Mouse (Mus musculus) kidney, postnatal 36 days (tissue): Measurements from ENCODE around the gene Ugt1a5.
"Not testable (repeated sequence)": the region's sequence is repeated elsewhere in the genome, so short reads cannot be mapped to it uniquely, and the experiment has no call there.

ENCODE experiments used
- DNase-seq, 2 experiments: peaks; one replicate each; pipeline ENCODE4 v3.0.0; 2021 to 2022; ENCODE audit warnings: mixed read lengths in 2 of 2

Gene Ugt1a5

DNA sequence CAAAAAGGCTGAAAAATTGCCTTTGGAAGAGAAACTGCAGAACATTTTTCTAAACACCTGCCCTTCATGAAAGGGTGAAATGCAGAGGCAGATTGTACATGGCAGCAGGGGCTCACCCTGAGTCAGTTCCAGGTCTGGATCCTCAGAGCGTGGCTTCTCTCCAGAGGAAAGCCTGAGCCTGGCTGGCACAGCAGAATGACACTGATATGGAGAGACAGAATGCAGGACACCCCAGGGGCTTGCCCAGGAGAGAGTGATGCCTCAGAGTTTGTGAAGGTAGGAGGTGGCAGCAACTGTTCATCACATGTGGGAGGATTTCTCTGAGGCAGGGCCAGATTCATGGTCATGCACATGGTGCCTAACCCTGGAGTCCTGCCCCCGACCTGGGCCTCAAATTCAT, 34.2 kb downstream of the Ugt1a5 start:
- DNase-seq, result no peak

DNA sequence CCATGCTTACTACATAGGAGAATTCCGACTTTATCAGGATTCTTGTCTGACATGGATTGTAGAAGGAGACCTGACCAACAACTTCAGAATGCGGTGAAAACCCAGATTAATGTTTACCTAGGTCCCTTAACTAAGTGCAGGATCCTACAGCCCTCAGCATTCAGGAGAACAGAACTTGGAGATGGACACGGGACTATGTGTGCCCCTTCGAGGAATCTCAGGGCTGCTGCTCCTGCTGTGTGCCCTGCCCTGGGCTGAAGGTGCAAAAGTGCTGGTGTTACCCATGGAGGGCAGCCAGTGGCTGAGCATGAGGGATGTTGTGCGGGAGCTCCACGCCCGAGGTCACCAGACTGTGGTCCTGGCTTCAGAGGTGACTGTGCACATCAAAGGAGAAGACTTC, 34.6 kb downstream of the Ugt1a5 start, which contains the start of gene Ugt1a2:
Ugt1a2 (plus strand) TSS at position 146 of the 400 bp plus-strand sequence.
- peak; percentile 41 to 82 for DNase-seq

DNA sequence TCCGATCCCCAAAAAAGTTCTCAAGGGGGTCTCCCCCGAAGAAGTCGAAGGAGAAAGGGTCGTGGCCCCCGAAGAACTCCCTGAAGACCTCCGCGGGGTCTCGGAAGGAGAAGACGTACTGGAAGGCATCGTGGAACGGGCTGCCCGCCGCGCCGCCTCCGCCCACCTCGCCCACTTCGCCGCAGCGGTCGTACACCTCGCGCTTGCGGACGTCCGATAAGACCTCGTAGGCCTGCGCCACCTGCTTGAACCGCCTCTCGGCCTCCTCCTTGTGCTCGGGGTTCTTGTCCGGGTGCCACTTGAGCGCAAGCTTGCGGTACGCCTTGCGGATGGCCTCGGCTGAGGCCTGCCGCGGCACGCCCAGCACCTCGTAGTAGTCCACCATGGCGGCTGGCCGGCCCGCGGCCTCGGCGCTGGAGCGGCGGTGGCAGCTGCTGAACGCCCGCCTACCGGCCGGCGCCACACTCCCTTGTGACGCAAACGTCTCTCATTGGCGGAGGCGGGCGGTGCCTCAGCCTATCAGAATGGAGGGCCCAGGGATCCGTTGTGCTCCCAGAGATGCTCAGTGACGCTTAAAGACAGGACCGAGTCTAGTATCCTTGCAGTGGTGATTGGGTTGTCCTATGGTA, 39.6 kb downstream of the Ugt1a5 start, which contains the start of gene Dnajb3:
Dnajb3 (minus strand) TSS at position 489 of the 629 bp plus-strand sequence.
- peak; percentile 72 to 79 for DNase-seq

DNA sequence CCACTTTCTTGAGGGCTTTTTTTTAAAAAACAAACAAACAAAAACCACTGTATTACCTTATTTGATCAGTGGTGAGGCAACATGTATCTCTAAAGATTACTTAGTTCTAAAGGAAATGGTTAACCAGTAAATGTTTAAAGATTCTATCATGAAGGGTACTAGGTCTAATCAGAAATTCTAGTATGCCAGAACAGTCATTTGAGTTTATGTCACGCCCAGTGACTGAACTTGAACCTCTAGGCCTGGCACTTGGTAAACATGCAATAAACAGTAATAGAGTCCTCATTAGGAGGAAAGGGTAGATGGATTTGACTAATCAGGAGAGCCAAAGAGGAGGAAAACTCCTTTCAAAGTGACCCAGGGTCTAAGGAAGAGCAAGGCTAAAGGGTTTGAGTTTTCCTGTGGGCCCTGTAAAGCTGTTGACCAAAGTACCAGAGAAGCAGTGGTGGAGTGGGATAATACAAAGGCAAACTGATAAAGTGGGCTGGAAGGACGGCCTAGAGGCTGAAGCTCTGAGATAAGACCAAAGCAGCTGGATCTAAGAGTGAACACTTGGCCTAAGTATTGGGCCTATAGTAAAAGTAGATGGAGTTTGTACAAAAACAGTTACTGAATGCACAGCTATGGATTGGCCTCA, 41.1 kb downstream of the Ugt1a5 start:
- no peak for DNase-seq

DNA sequence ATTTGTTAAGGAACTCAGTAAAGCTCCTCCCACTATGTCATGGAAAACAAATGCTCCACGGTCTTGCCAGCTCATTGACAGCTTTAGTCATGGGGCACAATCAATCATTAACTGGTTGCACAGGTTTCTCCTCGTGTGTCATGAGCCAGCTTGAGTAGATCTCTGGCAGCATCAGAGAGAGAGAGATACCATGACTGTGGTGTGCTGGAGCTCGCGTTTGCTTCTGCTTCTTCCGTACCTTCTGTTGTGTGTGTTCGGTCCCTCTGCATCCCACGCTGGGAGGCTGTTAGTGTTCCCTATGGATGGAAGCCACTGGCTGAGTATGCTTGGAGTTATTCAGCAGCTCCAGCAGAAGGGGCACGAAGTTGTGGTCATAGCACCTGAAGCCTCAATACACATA, 46.0 kb downstream of the Ugt1a5 start, which contains the start of gene Ugt1a1:
Ugt1a1 (plus strand) TSS at position 148 of the 400 bp plus-strand sequence.
- DNase-seq, result peak; percentile 50 to 81

DNA sequence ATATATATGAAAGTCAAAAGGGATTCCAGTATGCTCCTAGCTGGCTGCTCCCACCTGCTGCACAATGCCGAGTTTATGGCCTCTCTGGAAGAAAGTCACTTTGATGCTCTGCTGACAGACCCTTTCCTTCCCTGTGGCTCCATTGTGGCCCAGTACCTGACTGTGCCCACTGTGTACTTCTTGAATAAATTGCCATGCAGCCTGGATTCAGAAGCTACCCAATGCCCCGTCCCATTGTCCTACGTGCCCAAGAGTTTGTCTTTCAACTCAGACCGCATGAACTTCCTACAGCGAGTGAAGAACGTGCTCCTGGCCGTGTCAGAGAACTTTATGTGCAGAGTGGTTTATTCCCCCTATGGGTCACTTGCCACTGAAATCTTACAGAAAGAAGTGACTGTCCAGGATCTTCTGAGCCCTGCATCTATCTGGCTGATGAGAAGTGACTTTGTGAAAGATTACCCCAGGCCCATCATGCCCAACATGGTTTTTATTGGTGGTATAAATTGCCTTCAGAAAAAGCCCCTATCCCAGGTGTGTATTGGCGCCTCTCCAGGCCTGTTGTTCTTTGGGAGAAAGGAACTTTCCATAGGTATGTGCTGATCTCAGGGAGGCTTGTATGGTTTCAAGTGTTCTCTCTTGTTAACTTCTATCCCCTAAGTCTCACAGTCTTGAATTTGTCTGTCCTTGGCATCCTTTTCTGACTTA, 46.7 kb downstream of the Ugt1a5 start:
- DNase-seq, result no peak

DNA sequence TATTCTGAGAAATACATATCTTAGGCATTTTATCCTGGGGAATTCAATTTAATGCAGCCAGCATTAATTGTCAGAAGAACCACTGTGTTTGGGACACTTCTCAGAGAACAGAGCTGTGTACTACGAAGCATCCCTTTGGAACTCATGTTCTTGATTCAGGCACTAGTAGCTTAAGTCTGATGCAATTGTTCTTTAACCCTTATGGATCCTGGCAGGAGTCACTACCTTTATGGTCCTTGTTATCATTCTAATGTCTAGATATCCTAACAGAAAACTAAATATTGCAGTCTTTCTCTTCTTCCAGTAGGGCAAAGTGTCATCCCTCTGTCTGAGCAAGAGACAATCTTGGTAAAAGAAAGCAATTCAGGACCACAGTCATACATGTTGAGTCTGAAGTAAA, 47.2 kb downstream of the Ugt1a5 start:
- no peak for DNase-seq

DNA sequence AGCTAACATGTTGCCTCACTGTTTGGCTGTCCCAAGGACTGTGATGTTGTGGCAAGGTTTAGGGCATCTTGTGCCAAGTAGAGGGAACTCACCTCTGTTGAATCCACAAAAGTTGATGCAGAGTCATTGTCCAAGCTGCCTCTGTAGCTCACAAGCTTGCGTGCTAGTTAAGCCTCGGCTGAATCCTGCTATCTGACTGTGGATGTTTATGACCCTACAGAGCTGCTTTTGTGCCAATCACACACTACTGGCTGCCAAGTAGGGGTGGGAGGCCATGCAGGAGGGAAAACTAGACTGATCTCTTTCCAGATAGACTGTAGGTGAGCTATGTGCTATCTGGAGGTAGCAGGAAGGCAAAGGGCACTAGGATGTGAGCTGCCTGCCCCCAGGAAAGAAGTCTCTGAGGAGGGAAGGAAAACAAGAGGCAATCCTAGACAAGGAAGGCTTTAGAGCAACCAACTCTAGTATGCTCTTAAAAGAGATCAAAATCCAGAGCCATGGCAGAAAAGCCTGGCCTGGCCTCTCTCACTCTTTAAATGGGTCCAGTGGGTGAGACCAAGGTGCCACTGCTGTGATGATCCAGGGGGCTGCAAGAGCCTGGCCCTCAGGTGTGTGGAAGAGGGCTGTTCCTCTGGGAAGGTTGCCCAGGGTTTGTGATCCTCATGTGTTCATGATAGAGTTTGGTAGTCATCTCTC, 48.1 kb downstream of the Ugt1a5 start:
- DNase-seq, result no peak

DNA sequence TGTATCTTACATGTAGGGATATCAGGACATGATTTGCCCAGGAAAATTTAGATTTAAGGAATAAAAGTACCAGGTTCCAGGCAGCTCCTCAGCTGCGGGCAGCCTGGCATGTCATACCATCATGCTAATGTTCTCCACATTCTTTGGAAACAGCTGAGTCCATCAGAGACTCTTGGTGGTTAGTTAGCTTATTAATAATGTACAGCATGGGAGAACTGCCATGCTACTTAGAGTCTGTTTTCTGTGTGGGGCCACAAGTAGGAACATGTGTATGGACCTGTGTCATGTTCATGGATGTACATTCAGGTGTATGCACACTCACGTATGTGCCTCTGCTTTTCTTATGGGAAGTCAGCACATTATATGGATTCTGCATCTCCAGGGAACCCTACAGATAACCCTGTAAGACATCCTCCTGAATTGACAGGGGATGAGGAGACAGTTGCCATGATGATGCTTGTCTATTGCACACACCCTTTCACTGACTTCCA, 48.7 kb downstream of the Ugt1a5 start:
- no peak for DNase-seq

DNA sequence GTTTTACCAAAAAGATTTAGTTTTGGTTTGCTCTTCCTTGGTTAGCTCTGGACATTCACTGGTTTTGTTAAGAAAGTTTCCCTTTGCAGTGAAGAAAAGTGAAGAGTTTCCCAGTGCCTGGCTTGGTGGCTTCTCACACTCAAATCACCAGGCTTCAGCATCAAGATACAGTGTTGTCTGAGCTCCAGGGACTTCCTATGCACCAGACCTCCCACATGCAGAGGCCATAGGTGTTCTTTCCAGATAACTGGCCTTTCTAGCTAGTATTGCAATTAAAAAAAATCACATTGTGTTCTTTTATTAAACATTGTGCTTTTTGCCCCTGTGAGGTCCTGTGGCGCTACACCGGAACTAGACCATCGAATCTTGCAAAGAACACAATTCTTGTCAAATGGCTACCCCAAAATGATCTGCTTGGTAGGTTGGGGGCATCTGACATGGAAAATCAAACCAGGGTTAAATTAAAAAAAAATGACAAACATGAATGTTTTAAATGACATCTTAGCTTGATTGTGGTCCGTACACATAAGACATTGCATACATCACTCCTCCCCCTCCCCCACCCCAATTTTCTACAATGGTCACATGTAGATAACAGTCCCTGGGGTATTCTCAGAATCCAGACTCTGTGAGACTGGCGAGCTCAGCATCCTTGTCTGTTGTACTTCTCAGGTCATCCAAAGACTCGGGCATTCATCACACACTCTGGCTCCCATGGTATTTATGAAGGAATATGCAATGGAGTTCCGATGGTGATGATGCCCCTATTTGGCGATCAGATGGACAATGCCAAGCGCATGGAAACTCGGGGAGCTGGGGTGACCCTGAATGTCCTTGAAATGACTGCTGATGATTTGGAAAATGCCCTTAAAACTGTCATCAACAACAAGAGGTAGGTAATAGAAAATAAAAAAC, 49.9 kb downstream of the Ugt1a5 start:
- DNase-seq, result no peak

DNA sequence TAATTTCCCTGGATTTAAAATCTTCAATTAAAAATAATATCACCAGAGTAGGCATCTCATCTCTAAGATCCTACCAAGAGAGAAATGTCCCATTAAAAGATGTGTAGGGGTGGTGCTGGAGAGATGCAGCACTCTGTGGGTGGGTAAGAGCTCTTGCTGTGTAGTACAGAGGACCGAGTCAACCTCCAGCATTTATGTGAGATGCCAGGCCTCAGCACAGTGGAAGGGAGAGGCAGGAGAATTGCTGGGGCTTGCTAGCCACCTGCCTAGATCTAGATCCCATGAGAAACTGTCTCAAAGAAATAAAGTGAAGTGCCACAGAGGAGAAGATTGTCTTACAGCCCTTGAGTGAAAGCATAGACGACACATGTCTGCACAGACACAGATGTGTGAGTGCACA, 50.7 kb downstream of the Ugt1a5 start:
- no peak for DNase-seq

DNA sequence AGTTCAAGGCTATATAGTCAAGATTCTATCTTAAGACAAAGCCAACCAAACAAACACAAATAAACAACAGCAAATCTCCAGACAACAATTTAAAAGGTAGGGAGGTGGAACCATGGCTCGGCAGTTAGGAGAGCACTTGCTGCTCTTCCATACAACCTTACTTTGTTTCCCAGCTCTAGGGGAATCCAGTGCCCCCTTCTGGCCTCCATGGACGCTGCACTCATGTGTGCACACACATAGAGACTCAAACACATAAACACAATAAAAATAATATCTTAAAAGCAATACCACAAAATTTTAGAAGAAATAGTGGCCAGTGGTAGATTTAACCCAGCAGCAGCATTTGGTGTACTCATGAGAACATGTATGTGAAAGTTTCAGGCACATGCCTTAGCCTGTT, 51.3 kb downstream of the Ugt1a5 start:
- no peak for DNase-seq

DNA sequence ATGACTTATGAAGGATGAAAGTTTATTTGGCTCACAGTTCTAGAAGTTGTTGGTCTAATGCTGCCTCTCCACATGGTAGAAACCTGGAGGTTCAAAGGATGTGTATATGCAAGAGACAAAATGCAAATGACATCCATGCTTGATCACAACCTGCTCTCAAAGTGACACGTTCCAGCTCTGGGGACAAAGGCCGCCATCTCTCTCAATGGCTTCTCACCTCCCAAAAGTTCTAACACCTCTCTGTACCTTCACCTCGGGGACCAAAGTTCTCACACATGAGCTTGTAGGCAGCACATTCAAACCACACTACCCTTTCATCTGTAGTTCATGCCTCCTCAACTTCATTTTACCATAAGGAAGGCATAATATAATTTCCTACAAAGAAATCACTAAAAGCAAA, 51.8 kb downstream of the Ugt1a5 start:
- DNase-seq, result no peak

DNA sequence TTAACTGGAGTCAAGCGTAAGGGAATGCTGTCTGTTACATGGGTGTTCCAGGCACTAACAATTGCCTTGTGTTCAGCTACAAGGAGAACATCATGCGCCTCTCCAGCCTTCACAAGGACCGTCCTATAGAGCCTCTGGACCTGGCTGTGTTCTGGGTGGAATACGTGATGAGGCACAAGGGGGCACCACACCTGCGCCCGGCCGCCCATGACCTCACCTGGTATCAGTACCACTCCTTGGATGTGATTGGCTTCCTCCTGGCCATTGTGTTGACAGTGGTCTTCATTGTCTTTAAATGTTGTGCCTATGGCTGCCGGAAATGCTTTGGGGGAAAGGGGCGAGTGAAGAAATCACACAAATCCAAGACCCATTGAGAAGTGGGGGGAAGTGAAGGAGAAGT, 52.2 kb downstream of the Ugt1a5 start:
- no peak for DNase-seq

DNA sequence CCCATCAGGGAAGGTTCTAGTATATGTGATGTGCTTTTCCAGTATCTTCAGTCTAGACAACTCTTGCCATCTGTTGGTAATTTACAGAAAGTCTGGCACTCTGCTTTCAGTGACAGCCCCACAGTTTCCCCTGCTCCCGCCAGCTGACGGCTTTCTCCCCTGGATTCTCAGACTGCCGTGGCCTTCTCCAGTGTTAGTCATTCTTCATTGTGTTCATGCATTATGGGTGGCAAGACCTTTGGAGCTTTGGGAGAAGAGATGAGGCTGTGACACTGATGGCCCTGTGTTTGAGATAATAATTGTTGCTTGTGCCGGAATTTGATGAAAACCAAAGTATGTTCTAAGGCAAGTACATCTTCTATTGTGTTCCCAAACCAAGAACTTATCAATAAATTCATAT, 52.8 kb downstream of the Ugt1a5 start:
- DNase-seq, result no peak

DNA sequence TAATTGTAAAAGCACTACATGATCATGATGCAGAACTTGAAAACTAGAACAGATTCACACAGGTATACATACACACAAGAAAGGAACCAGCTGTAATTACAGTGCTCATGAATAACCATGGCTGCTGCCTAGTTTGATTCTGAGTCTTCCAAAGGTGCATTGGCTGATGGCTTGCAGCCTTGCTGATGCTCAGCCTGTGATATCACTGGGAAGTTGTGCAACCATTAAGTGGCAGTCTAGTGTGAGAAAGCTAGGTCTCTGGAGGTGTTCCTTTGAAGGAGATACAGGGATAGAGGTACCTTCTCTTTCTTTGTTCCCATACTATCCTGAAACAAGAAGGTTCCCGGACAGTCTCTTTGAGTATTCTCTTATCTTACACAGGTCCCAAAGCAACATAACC, 53.2 kb downstream of the Ugt1a5 start:
- DNase-seq, result no peak

DNA sequence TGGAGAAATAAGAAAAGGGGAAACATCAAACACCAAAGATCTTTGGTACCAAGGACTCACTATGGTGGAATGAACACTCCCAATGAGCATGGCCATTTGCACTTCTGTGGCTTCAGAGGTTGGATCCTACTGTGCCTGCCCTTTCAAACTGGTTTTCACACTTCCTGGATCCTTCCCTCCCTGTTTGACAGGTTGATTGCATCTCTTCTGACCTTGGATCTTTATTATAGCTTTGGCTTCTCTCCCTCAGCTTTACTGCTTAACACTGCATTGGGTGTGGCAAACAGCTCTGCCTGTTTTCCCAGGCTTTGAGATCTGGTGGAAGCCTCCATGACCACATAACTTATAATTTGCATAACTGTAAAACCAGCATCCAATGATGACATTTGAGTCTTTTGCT, 54.5 kb downstream of the Ugt1a5 start:
- no peak for DNase-seq

DNA sequence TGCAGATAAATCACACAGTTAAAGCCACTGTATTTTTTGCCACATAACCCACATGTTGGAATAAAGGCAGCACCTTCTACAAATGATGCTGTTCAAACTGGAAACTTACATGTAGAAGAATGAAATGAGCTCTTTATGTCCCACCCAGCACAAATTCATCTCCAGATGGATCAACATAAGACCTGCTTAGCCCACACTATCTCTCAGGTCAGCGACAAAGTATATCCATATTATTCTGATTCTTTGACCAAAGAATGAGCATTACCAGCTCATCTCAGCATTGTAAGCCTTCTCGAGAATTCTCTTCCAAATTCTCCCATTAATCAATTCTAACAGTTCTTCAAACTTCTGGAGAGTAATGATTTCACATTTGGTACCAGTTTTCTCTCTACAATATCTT, 56.4 kb downstream of the Ugt1a5 start:
- no peak for DNase-seq

DNA sequence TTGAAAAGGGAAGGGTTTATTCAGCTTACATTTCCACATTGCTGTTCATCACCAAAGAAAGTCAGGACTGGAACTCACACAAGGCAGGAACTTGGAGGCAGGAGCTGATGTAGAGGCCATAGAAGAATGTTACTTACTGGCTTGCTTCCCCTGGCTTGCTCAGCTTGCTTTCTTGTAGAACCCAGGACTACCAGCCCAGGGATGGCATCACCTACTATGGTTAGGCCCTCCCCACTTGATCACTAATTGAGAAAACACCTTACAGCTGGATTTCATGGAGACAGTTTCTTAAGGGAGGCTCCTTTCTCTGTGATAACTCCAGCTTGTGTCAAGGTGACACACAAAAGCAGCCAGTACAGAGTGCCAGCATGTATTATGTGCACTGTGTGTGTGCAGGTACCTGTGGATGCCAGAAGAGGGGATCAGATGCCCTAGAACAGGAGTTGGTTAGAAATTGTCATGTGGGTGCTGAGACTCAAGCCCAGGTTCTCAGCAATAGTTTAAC, 57.3 kb downstream of the Ugt1a5 start:
- not testable (repeated sequence) for DNase-seq

DNA sequence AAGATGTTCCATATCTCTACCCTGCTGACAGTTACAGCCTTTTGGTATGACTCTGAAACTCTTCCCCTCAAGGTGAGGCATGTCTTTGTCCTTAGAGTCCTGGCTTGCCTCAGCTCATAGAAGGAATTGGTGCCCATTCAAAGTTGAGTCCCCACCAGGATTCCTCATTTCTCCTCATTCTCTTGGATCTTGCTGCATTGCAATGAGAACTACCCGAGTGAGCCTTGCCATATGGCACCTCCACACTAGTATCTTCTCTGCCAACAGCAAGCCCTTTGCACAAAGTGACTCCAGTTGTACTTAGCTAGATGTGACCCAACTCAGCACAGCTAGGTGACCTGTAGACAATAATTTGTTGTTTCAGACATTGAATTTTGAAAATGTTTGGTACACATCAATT, 57.8 kb downstream of the Ugt1a5 start:
- no peak for DNase-seq

DNA sequence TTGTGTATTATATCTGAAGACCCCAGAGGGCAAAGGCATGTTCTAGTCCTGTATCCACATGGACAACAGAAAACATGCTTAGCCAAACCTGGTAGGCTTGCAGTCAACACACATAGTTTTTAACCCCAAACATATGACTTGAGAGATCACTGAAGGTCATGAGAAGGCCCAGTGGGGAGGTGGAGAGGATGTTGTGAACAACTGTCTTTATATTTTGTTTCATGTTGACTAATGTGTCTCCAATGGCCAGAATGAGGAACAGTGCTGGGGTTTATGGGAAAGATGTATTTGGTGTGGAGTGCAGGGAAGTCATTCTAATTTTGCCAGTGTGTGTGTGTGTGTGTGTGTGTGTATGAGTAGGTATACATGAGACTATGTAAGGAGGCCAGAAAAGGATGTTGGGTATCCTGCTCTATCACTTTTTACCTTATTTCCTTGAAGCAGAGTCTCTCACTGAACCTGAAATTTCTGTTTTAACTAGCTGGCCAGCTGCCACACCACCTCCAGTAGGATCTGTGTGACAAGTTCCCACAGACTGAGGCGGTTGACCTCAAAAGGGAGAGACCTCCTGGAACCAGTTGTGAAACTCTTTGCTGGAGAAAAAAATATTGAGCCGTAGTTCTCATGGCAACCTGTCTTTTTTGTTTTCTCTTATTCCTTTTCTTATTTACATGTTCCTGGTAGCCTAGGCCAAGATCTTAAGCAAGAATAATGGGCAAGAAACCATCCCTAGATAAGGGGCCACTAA, 58.4 kb downstream of the Ugt1a5 start:
- peak; percentile 46 to 69 for DNase-seq
